Mouse (Mus musculus) hematopoietic stem cell, adult 5-6 weeks (primary cell): ENCODE results near the gene Gsdme. TPM values are rescaled to one million over a fixed set of nuclear protein-coding genes. Genes with fewer than 3 reads are reported as not detected.

Experiments
- total RNA-seq: library from RNA; stranded (forward); fragments of 172-1452, 232-1000 nt; gene quantifications from 2 replicates; pipeline ENCODE4 v1.2.3, GENCODE M21; 2017

Gsdme gene
- total RNA-seq, 1 experiment from 2014 or later = 10.1 TPM

Other genes with a start within 250 kb of the Gsdme start
- 158 and 363 TPM in 2 replicates for gene Mpp6, start 153.6 kb downstream of the Gsdme start, total RNA-seq
- 13.9 and 22.8 TPM in 2 replicates for gene Osbpl3, start 192.3 kb upstream of the Gsdme start, total RNA-seq